Mouse (Mus musculus): ENCODE results near the gene Rab37. TPM values are rescaled to one million over a fixed set of nuclear protein-coding genes. Genes with fewer than 3 reads are reported as not detected.

Gene Rab37
- polyA plus RNA-seq, 1 experiment from 2014 or later: 1.3 TPM

DNA sequence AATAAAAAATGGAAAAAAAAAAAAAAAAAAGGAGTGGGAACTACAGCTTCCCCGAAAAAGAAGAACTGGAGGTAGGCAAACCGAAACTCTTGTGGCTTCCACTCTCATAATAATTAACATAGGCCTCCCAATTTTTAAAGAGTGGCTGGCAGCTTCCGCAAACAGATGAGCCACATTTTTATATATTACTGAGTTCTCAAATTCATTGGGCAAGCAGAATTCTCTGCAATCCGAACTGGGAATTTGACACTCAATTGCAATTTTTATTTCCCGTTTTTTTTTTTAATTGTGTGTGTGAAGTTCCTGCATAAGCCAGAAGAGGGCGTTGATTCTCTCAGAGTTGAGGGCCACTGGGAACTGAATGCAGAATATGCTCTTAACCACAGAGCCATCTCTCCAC lies 24.5 kb upstream of the Rab37 start:
- Histone ChIP-seq H3K27me3 (ENCODE audit: control insufficient read depth, insufficient read depth, low read length) (no peaks in the 10 kb centered on the region), H3K36me3 (ENCODE audit: control insufficient read depth, insufficient read depth, low read length) (no peaks in the 10 kb centered on the region), H3K9me3 (ENCODE audit: control insufficient read depth, low read depth, low read length) (no peaks in the 10 kb centered on the region), H3K4me1 (ENCODE audit: control insufficient read depth, insufficient read depth, low read length) (0 out of 2 replicates have a peak, but pooled peaks cover 4% of the 10 kb centered on the region), H3K4me3 (ENCODE audit: low read depth, low read length) (no peak overlapping the region), H3K4me2 (replicated peaks; ENCODE audit: low read depth, low read length) (no peak overlapping the region), H3K9ac (replicated peaks; ENCODE audit: low read depth, low read length) (no peak overlapping the region), H3K27ac (ENCODE audit: low read length) (no peak overlapping the region)
- 66% methylated on average over 6 of the region's 6 CpGs for WGBS
- no peak for ATAC-seq (ENCODE audit: insufficient number of reproducible peaks, insufficient read depth, low FRiP score, low read depth)

DNA sequence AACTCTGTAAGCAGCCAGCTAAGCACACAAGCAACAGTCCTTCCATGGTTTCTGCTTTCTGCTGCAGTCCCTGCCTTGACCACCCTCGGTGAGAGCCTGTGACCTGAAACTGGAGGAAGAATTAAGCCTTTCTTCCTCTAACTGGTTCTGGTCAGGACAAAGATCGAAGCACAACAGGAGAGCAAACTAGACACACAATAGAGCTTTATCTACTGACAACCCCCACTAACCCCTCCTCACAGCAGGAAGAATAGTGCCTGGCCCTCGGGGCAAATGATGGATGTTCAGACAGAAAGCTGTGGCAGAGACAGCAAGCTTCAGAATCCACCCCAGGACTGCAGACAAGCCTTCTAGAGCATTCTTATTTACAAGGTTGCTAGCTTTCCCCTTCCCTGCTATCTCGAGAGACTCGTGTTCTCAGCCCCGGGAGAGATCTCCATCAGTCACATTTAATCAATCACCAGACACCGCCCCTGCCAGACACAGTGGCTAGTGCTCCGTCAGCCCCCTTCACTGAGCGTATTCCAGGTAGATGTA lies 20.1 kb upstream of the Rab37 start:
- H3K36me3 ChIP-seq (ENCODE audit: control insufficient read depth, insufficient read depth, low read length): no peaks in the 10 kb centered on the region
- 0 out of 2 replicates have a peak, but pooled peaks cover 4% of the 10 kb centered on the region for H3K4me1 ChIP-seq (ENCODE audit: control insufficient read depth, insufficient read depth, low read length)
- no peak overlapping the region for H3K9ac ChIP-seq (replicated peaks; ENCODE audit: low read depth, low read length)
- no peak overlapping the region for H3K27ac ChIP-seq (ENCODE audit: low read length)
- no peaks in the 10 kb centered on the region for H3K27me3 ChIP-seq (ENCODE audit: control insufficient read depth, insufficient read depth, low read length)
- ATAC-seq (ENCODE audit: insufficient number of reproducible peaks, insufficient read depth, low FRiP score, low read depth): no peak
- WGBS: 5% methylated on average over 9 of the region's 9 CpGs
- H3K9me3 ChIP-seq (ENCODE audit: control insufficient read depth, low read depth, low read length): no peaks in the 10 kb centered on the region
- H3K4me3 ChIP-seq (ENCODE audit: low read depth, low read length): no peak overlapping the region
- 0 out of 2 replicates have a peak overlapping the region, but pooled peaks have one; percentile 2 for H3K4me2 ChIP-seq (replicated peaks; ENCODE audit: low read depth, low read length)

DNA sequence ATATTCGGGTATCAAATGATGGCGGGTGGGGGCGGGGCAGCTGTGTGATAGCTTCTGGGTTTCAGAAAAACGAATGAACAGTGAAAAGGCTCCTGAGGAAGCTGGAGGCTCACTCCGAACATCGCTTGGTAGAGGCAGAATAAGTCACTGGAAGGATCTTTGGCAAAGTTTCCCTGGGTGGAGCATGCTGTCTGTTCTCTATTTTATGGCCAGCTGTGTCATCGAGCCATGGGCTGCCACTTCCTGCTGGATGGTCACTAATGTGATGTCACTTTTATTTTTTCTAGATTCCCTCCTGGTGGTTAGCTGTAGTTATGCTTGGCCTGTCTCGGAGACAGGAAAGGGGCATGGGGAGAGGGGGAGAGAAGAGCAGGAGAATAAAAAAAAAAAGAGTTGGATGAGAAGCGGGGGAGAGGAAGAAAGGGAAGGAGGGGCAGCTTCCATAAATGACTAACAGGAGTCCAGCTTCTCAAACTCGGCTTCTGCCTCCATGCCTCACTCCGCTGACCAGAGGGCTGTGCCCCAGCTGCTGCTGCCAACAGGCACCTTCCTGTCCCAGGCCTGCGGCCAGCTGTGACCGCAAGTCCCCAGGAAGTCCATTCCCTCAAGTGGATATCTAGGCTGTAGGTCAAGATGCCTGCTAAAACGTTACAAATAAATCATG lies 19.5 kb upstream of the Rab37 start:
- Histone ChIP-seq H3K27ac (ENCODE audit: low read length) (peak overlapping the region; percentile 21; the same call in 1 of the 2 replicates), H3K4me1 (ENCODE audit: control insufficient read depth, insufficient read depth, low read length) (0 out of 2 replicates have a peak, but pooled peaks cover 4% of the 10 kb centered on the region), H3K4me3 (ENCODE audit: low read depth, low read length) (no peak overlapping the region), H3K9ac (replicated peaks; ENCODE audit: low read depth, low read length) (no peak overlapping the region), H3K9me3 (ENCODE audit: control insufficient read depth, low read depth, low read length) (no peaks in the 10 kb centered on the region), H3K4me2 (replicated peaks; ENCODE audit: low read depth, low read length) (peak overlapping the region; percentile 2; the same call in 1 of the 2 replicates), H3K27me3 (ENCODE audit: control insufficient read depth, insufficient read depth, low read length) (no peaks in the 10 kb centered on the region), H3K36me3 (ENCODE audit: control insufficient read depth, insufficient read depth, low read length) (no peaks in the 10 kb centered on the region)
- ATAC-seq (ENCODE audit: insufficient number of reproducible peaks, insufficient read depth, low FRiP score, low read depth): no peak
- WGBS: 10% methylated on average over 14 of the region's 14 CpGs

DNA sequence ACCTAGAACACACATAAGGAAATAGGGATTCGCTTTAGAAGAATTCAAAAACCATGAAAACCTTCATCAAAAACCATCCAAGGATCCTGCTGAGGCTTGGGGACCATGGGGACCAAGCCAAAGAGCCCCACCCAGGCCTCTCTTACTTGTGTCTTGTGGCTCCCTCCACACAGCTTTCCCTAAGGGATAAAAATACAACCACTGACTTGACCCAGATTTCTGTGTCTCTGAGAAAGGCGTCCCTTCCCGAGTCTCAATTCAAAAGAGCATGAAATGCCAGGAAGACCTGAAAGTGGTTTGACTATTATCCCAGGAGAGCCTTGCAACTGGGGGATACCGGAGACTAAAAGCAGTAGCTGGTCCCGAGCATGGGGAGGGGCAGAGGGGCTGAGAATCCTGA lies 18.2 kb upstream of the Rab37 start:
- Histone ChIP-seq H3K9ac (replicated peaks; ENCODE audit: low read depth, low read length) (no peak overlapping the region), H3K9me3 (ENCODE audit: control insufficient read depth, low read depth, low read length) (no peaks in the 10 kb centered on the region), H3K36me3 (ENCODE audit: control insufficient read depth, insufficient read depth, low read length) (no peaks in the 10 kb centered on the region), H3K27me3 (ENCODE audit: control insufficient read depth, insufficient read depth, low read length) (no peaks in the 10 kb centered on the region), H3K4me1 (ENCODE audit: control insufficient read depth, insufficient read depth, low read length) (0 out of 2 replicates have a peak, but pooled peaks cover 4% of the 10 kb centered on the region), H3K27ac (ENCODE audit: low read length) (no peak overlapping the region), H3K4me2 (replicated peaks; ENCODE audit: low read depth, low read length) (no peak overlapping the region), H3K4me3 (ENCODE audit: low read depth, low read length) (no peak overlapping the region)
- no peak for ATAC-seq (ENCODE audit: insufficient number of reproducible peaks, insufficient read depth, low FRiP score, low read depth)
- WGBS: 70% methylated on average over 5 of the region's 5 CpGs

DNA sequence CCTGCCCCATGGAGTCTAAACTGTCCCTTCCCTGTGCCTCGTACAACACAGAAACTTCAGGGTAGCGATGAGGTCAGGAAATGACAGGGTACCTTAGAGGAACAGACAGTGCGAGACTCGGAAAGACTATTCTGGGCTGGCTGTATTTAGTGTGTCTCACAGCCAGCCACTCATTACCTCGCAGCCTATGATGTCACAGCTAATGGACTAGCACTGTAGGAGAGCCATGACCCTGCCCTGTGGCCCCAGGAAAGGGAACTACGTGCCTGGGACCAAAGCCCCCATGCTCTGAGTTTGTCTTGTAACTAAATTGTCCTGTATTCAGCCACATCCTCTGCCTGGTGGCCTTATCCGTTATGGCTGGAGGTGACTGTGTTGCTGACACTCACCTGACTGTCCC lies 15.8 kb upstream of the Rab37 start:
- WGBS: 54% methylated on average over 7 of the region's 7 CpGs
- H3K4me3 ChIP-seq (ENCODE audit: low read depth, low read length): no peak overlapping the region
- H3K9me3 ChIP-seq (ENCODE audit: control insufficient read depth, low read depth, low read length): no peaks in the 10 kb centered on the region
- H3K27ac ChIP-seq (ENCODE audit: low read length): no peak overlapping the region
- H3K4me2 ChIP-seq (replicated peaks; ENCODE audit: low read depth, low read length): no peak overlapping the region
- no peak overlapping the region for H3K9ac ChIP-seq (replicated peaks; ENCODE audit: low read depth, low read length)
- no peaks in the 10 kb centered on the region for H3K27me3 ChIP-seq (ENCODE audit: control insufficient read depth, insufficient read depth, low read length)
- no peak for ATAC-seq (ENCODE audit: insufficient number of reproducible peaks, insufficient read depth, low FRiP score, low read depth)
- no peaks in the 10 kb centered on the region for H3K36me3 ChIP-seq (ENCODE audit: control insufficient read depth, insufficient read depth, low read length)
- H3K4me1 ChIP-seq (ENCODE audit: control insufficient read depth, insufficient read depth, low read length): 0 out of 2 replicates have a peak, but pooled peaks cover 4% of the 10 kb centered on the region

DNA sequence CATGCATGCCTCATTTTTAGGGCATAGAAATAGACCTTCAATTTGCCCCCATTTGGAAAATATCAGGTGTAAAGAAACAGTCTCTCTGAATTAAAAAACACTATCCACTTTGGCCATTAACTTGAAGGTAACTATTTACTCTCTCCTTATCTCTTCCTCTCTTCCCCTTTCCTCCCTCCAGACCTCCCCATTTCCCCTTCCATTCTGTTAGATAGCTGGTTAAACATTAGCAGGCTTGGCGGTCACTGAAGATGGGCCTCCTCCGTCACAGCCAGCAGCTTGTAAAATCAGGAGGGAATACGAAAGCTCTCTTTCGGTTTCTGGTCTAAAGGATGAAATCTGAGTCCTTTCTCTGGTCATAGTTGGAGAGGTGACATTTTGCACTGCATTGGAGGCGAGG lies 15.4 kb upstream of the Rab37 start:
- Histone ChIP-seq H3K27ac (ENCODE audit: low read length) (no peak overlapping the region), H3K4me1 (ENCODE audit: control insufficient read depth, insufficient read depth, low read length) (0 out of 2 replicates have a peak, but pooled peaks cover 4% of the 10 kb centered on the region), H3K27me3 (ENCODE audit: control insufficient read depth, insufficient read depth, low read length) (no peaks in the 10 kb centered on the region), H3K9me3 (ENCODE audit: control insufficient read depth, low read depth, low read length) (no peaks in the 10 kb centered on the region), H3K4me3 (ENCODE audit: low read depth, low read length) (no peak overlapping the region), H3K36me3 (ENCODE audit: control insufficient read depth, insufficient read depth, low read length) (no peaks in the 10 kb centered on the region), H3K4me2 (replicated peaks; ENCODE audit: low read depth, low read length) (no peak overlapping the region), H3K9ac (replicated peaks; ENCODE audit: low read depth, low read length) (no peak overlapping the region)
- WGBS: 41% methylated on average over 5 of the region's 5 CpGs
- no peak for ATAC-seq (ENCODE audit: insufficient number of reproducible peaks, insufficient read depth, low FRiP score, low read depth)

DNA sequence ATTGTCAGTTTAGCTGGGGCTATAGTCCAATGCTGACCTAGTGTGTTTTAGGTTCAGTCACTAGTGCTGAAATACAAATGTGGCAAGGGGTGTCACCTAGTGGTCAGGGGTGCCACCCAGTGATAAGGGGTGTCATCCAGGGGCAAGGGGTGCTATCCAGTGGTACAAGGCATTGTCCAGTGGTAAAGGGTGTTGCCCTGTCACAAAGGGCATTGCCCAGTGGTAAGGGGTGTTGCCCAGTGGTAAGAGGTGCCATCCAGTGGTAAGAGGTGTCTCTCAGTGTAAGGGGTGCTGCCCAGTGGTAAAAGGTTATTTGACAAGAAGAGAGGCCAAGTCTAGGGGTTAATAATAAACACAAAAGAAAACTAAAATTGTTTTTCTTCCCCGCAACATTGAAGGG lies 13.8 kb upstream of the Rab37 start:
- H3K9ac ChIP-seq (replicated peaks; ENCODE audit: low read depth, low read length): no peak overlapping the region
- no peaks in the 10 kb centered on the region for H3K4me1 ChIP-seq (ENCODE audit: control insufficient read depth, insufficient read depth, low read length)
- H3K4me2 ChIP-seq (replicated peaks; ENCODE audit: low read depth, low read length): no peak overlapping the region
- H3K9me3 ChIP-seq (ENCODE audit: control insufficient read depth, low read depth, low read length): no peaks in the 10 kb centered on the region
- no peak for ATAC-seq (ENCODE audit: insufficient number of reproducible peaks, insufficient read depth, low FRiP score, low read depth)
- 91% methylated on average over 1 of the region's 1 CpGs for WGBS
- H3K27me3 ChIP-seq (ENCODE audit: control insufficient read depth, insufficient read depth, low read length): no peaks in the 10 kb centered on the region
- no peak overlapping the region for H3K4me3 ChIP-seq (ENCODE audit: low read depth, low read length)
- no peak overlapping the region for H3K27ac ChIP-seq (ENCODE audit: low read length)
- H3K36me3 ChIP-seq (ENCODE audit: control insufficient read depth, insufficient read depth, low read length): no peaks in the 10 kb centered on the region

DNA sequence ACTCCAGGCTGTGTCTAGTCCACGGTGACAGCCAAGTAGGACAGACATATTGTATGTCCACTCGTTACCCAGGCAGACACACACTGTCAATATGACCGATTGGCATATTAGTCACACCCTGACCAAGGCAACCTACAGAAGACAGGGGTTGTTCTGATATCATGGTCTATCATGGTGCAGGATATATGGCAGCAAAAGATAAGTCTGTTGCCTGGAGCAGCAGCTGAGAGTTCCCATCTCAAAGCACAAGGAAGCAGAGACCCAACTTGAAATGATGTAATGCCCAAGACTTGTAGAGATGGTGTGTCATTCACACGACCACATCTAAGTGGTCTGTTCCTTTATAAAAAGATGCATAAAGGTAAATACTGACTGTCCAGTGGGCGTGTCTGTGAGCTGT lies 12.6 kb upstream of the Rab37 start:
- no peak for ATAC-seq (ENCODE audit: insufficient number of reproducible peaks, insufficient read depth, low FRiP score, low read depth)
- H3K4me3 ChIP-seq (ENCODE audit: low read depth, low read length): no peak overlapping the region
- H3K27ac ChIP-seq (ENCODE audit: low read length): no peak overlapping the region
- no peaks in the 10 kb centered on the region for H3K9me3 ChIP-seq (ENCODE audit: control insufficient read depth, low read depth, low read length)
- no peak overlapping the region for H3K9ac ChIP-seq (replicated peaks; ENCODE audit: low read depth, low read length)
- no peaks in the 10 kb centered on the region for H3K36me3 ChIP-seq (ENCODE audit: control insufficient read depth, insufficient read depth, low read length)
- no peaks in the 10 kb centered on the region; the same call in 1 of the 2 replicates for H3K27me3 ChIP-seq (ENCODE audit: control insufficient read depth, insufficient read depth, low read length)
- no peaks in the 10 kb centered on the region for H3K4me1 ChIP-seq (ENCODE audit: control insufficient read depth, insufficient read depth, low read length)
- H3K4me2 ChIP-seq (replicated peaks; ENCODE audit: low read depth, low read length): no peak overlapping the region
- WGBS: 83% methylated on average over 5 of the region's 5 CpGs

Data from stomach, embryonic 14.5 days (tissue).